Mouse (Mus musculus): ENCODE data around the gene Slc25a5.

Gene Slc25a5

DNA sequence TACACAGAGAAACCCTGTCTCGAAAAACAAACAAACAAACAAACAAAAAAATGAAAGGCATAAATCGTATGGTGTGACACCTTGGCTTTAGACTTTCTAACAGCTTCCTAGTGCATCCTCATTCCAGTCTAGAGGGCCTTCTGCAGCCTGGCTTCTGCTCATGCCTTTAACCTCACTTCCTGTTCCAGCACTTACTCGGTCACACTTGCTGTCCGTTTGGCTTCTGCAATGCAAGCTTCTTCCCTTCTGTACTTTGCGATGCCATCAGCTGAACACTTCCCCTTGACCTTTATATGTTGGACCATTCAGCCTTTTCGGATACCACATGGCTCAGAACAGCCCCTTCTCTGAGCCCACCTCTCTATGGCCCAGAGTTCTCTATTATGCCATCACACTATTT, 46.2 kb downstream of the Slc25a5 start:
- DNase-seq: no peak

DNA sequence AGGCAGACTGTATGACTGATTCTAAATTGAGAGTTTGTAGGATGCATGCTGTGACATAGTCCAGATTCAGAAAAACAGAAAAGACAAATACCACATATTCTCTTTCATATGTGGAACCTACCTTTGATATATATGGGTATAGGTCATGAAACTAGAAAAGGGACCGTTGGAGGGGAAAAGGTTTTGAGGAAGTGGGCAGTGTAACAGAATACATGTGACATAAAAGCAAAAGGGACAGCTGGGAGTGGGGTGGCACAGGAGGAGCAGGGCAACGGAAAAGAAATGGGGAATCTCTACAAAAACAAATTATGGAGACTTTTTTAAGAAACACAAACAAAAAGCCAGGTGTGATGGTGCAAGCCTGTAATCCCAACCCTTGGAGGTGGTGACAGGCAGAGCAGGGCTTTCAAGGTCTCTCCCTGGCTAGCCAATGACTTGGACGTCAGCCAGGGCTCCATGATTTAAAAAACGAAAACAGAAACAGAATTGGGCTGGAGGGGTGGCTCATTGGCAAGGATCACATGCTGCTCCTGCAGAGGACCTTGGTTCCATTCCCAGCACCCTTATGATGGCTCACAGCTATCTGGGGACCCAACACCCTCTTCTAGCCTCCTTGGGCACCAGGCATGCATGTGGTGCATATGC, 48.0 kb downstream of the Slc25a5 start:
- DNase-seq: no peak

DNA sequence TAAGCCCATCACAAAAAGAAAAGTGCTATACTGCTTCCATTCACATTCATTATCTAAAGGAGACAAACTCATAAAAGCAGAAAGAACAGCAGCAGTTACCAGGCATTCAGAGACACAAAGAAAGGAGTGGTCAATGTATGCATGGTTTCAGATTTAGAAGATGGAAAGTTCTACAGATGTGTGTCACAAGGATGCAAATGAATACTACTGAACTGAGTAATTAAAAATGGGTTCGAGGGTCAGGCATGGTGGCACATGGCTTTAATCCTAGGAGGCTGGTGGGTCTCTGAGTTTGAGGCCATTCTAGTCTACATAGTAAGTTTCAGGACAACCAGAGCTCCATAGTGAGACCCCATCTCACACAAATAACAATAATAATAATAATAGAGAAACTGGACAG, 51.7 kb downstream of the Slc25a5 start:
- DNase-seq: no peak
